Mouse (Mus musculus): Measurements from ENCODE around the gene Mrrf.
A peak's percentile ranks its signal among the peaks of the same experiment; 100 is the strongest.

The Mrrf gene

DNA sequence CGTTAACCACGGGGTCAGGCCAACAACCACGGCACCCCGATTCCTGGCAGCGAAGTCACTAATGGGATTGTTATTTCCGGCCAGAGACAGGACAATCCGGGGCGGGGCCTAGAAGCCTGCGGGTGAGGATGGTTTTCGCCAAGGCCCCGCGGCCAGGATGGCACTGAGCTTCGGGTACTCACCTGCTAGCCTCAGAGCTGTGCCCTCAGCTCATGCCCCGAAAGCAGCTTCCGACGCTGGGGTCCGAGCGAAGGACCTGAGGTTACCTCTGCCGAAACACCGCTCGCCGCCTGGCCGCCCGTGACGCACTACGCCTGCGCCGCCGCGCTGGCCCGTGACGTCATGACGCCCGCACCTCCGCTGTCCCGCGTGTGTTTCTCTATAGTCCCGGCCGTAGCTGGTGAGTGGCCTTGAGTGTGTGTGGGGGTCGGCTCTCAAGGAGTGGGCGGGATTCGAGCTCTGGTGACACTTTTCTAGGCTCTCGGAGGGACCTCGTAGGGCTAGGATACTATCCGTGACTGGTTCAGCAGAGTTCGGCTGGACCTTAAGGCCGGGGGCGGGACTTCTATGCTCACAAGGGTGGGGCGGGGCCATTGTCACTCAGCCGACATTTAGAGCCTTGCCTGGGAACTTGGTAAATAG lies at the start of gene Mrrf, which contains the start of gene Rbm18:
TSS of gene Mrrf (plus strand) at position 90 of the 642 bp plus-strand sequence.
TSS of gene Rbm18 (minus strand) at position 474 of the 642 bp plus-strand sequence.
- peak; percentile 92 to 93 for DNase-seq

DNA sequence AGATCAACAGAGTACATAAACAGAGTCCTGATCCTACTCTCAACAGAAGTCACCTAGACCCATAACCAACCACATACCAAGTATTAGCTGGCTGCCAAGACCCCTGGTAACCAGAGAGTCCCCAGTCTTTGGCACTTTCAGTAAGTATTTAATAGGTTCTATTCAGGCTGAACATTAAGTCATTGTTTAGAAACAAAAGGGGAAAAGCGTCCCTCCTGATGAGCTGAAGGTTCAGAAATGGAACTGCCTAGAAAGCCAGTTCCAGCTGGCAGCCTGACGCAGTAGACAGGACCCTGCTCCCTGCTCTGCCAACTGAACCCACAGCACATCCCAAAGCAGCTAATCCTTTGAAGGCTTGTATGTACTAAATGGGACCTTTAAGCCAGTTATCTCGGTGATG lies 47.0 kb upstream of the Mrrf start:
- DNase-seq, result no peak

DNA sequence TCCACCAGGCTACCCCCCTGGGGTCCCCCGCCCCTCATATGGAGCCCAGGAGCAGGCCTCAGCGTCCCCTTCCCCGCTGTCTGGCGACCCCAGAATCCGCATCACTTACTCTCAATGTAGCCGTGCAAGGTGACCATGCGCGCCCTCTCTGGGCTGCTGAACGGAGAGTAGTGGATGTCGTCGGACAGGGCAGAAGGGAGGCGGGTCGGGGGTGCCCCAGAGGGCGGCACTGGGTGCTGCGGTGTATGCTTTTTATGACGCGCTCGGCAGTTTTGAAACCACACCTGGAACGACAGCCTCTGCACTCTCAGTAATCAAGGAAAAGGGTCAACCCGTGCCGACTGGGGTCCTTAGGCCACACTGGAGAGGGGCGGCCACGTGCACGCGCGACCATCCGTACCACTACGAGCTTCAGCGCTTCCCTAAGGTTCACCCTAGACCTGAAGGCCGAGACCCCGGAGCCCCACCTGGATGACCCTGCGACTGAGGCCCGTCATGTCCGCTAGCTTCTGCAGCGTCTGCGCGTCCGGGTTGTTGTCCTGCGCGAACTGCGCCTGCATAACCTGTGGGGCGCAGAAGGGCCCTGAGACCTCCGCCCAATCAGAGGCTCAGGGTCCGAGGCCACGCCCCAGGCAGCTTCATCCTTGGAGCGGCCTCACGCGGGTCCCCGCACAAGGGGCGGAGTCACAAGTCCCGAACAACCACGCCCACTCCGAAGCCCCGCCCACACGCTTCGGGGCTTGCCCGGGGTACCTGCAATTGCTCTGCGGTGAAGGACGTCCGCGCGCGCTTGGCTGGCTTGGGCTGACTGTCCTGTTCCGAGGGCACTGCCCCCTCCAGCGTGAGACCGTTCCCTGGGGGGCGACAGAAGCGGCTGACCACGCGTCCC lies 45.1 kb upstream of the Mrrf start:
- DNase-seq, result peak; percentile 38 to 57

DNA sequence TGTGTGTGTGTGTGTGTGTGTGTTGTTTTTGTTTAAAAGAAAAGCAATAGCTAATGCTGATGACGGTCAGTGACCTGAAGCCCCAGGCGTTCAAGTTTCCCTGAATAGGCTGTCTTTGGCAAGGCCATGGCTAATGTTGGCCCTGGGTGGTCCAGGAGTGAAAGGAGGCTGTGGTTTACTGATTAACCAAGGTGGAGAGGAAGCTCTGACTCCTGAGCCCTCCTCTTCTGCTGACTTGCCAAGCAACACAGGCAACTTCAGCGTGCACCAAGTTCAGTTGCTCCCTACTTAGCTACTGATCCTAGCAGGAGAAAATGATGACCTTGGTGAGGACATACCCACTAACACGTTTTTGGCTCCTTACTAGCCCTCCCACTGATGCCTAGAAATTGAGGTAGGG lies 43.4 kb upstream of the Mrrf start:
- no peak for DNase-seq

DNA sequence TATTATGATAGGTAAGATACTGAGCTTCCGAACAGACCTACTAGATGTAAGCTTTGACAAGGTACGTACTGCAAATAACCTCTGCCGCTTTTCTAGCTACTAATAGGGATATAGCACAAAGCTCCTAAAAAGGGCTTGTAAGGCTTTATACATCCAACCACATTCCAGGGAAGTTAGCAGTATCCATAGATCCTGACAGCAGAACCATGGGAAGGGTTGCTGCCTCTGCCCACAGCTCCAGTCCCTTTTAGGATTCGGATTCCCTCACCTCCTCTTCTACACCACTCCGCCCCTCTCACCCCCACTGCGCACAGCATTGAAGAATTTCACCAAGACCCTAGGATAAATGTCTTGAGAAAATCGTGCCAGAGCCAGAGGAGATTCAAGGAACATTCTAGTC lies 42.9 kb upstream of the Mrrf start:
- no peak for DNase-seq

DNA sequence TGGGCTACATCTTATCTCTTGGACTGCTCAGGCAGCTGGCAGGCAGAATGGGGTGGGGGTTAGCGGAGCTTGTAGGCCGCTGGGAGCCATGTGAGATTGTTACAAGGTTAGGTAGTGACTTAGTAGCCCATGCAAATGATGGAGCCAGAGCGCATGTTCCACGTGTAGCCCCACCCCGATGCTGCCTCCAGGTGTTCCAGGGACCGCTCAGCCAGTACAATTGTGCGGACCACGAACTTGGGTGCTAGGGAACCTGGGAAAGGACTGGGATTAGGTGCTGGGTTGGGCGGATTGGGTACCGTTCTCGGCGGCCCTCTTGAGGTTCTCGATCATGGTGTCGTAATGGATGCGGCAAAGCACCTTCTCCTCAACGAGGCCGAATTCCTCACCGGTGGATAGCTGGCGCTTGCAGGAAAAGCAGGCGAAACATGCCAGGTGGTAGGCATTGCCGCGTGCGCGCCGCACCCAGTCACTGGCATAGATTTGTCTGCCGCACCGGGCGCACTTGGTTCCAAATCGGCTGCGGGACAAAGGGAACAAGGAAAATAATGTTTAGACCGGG lies 42.2 kb upstream of the Mrrf start:
- DNase-seq, result no peak

DNA sequence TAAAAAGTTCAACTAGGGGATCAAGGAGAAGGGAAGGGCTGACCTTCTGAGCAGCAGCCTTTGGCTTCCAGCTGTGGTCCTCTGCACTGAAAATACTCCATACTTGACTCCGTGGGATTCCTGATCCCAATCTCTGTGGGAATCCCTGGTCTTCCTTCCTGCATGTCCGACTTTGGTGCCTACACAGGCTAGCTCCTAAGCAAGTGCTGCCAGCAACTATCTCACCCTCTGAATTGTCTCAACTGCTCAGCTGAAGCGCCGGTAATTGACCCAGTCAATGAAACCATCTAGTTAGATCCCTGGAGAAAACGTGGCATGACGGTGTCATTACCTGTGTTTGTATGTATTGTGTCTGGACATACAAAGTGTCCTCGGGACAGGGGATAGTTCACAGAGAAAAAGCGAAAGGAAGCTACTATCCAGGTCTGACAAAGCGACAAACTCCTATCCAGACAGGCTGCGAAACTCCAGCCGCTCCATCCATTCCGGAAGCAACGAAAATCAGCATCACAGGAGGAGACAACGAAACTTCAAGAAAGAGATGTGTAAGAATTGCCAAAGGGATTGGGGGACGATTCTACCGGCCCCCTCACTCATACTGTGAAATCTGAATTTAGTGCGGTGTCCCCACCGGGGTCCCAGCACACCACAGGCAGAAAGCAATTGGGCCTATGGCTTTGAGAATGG lies 38.9 kb upstream of the Mrrf start:
- no peak for DNase-seq

DNA sequence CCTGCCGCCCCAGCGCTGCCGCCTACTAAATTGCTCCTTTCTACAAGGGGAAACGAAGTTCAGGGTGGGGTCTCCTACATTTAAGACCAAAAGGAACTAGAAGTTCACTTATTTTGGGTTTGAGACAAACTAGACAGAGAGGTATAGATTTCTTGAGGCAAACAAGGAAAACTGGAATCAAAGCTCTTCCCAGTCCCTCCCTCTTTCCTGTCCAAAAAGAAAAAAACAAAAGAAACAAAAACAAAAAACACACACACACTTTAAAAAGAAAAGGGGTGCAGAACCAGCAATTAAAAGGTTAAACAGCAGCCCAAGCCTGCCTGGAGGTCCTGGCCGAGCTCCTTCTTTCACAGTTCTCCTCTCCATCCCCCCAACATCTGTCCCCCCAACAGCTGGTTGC lies 38.2 kb upstream of the Mrrf start:
- no peak for DNase-seq

DNA sequence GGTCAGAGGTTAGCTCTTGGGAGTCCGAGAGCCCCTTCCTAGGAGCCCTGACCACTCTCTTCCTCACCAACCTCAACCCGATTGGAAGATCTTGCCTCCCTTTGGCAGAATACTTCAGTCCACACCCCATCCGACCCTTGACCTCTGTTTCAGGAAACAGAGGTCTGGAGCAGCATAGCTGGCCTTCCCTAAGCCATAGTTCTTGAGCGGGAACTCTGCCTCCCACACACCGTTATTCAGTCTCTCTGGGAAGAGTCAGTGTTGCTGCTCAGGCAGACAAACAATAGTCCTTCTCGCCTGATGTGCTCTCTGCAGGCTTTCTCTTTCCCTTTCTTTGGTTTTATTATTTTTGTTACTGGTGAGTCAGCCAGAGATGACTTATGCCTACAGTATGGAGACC lies 36.5 kb upstream of the Mrrf start:
- no peak for DNase-seq

DNA sequence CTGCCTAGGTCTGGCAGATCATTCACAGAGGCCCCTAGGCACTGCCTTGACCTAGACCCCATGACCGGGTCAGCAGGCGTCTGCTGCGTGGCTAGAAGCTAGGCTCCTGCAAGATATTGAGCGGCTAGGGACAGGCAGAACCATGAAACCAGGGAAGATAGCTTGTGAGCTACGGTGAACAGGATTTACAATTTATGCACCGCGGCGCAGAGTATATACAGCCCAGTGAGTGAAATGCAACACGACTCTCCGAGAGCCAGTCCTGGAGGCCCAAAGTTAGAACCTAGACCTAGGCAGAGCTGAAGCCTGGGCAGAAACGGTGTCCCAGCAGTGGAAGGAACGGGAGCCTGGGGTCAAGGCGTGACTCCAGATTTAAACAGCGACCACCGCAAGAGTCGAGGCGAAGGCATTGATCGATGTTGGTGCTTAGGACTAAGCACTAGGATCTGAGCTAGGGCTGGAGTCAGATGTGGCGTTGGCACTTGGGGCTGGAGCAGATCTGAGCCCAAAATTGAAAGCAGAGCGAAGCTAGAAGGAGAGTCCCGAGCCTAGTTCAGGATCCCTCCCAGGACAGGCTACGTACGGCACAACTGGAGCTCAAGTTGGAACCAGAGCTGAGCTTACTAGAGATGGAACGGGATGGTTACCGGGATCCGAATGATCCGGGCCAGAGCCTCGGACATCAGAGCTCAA lies 34.2 kb upstream of the Mrrf start:
- DNase-seq, result no peak

DNA sequence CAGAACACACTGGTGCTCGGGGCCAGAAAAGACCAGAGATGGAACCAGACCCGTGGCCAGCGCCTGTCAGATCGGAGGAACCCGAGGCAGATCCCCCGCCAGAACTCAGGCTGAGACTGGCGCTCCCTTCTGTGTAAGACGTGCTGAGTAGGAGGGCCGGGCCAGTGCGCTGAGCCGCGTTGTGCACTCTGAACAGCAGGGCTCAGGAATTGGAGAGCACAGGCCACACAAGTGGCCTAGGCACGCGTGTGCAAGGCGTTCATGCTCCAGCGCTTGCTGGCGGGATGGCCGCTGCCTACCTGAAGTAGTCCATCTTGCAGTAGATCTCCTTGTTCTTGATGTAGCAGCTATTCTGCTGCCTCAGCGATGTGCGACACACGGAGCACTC lies 33.6 kb upstream of the Mrrf start:
- no peak for DNase-seq

DNA sequence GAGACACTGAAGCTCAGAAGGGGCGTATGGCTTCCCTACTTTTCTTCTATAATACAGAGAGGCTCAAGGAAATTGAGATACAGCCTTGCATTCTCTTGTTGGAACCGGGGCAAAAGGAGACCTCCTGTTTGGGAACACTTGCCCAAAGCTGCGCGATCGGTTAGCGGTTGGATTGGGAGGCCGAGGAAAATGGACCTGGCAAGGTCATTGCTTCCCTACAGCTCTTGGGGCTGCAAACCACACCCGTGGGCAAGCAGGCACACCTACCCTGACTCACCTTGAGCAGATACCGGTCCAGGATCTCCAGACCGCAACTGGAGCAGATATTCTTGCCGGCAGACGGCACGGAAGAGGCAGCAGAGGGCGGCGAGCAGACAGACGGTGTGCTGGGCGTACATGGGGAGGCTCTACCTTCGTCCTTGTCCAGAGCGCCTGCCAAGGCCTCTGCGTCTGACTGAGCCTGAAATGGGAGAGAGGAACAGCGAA lies 33.1 kb upstream of the Mrrf start:
- no peak for DNase-seq

DNA sequence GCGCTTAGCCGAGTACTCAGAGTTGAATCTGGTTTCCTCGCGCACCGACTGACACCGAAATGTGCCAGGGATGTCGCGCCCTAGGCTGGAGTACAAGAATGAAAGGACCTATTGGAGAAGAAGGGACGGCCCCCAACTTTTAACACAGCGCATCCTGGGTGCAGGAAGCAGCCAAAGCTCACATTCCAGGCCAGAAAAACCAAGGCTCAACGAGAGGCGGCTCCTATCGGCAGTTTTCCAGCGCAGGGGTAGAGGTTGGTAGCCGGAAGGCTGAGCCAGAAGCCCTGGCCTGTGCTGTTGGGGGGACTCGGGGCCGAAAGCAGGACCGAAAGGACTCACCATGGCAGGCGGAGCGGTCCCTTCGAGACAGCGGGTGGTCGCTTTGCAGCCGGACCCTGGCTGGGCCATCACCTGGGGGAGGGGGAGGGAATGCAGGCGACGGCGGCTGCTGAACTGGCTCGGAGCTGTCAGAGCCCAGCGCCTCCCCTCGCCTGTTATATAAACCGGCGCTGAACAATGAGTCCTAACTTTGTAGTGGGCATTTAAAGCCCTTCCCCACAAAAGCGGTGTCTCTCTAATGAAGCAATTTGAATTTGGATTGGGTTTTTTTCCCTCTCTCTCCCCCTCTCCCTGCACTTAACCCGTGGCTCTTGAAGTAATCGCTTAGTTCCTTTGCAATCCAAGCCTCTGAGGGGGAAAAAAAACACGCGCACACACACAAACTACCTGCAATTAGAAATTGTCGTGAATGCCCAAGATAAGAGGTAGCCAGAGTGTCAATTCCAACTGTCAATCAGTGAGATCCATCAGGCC lies 32.4 kb upstream of the Mrrf start:
- DNase-seq, result no peak

DNA sequence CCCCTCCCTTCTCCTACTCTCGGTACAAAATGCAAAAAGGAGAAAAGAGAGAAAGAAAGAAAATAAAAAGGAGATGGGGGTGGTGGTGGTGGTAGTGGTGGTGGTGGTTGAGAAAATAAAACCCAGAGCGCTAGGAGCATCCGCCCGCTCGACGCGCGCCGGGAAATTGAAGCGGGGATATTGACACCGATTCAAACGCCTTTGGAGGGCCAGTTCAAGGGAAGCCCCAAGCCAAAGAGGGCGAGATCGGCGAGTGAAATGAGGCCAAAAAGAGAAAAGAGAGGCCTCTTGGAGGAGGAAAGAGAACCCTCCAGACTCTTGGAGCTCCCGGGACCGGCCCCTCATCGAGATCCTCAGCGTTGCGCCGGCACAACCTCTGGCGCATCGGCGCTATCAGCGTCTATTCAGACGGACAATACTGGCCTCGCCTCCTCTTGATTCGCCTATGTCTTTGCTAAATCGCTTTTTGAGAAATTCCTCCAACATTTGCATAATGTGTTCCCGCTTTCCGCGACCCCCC lies 31.7 kb upstream of the Mrrf start:
- no peak for DNase-seq

DNA sequence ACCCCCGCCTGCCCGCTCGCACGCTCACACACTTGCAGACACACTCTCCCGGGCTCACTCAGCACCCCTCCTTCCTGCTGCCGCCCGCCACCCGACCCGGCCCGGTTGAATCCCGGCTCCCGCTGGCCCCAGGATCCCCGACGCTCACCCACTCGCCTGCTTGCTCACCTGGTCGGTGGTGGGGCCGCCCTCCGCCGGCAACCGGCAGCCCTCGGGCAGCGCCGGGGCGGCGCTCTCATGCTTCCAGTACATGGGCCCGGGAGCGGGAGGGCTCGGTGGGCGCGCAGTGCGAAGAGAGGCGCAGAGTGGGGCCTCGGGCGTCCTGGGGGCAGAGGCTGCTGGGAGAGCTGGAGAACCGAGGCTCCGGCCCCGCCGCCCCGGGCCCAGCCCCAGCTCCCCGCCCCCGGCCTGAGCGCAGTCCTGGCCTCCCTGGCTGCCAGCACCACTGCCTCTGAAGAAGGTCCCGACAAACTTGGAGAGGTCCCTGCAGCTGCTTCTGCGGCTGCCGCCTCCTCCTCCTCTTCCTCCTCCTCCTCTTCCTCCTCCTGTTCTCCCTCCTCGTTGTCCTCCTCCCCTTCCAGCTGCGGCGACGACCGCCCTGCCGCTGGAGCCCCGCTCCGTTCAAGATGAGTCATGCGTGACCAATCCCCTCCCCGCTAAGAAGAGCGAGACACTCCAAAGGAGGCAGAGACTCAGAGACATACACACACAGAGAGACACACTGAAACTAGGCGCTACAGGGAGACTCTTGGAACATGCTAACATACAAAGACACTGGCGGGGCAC lies 31.0 kb upstream of the Mrrf start, which contains the start of gene Lhx6:
TSS of gene Lhx6 (minus strand) at position 453 of the 786 bp plus-strand sequence.
- DNase-seq, result no peak

DNA sequence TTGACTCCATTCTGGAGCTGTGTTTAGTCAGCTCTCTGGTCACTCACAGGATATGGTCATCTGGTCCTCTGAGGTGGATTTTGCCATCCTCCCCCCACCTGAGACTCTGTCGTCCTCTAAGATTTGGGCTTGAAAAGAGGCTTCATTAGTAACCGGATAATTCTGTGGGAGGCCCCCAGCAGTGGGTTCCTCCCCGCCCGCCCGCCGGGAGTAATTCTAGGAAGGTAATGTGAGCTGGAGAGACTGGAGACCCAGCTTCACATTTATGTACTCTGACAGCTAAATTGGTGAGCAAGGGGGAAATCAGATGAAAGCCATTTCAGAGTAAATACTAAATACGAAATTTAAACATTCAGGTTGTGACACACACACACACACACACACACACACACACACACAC lies 27.6 kb upstream of the Mrrf start:
- no peak for DNase-seq

DNA sequence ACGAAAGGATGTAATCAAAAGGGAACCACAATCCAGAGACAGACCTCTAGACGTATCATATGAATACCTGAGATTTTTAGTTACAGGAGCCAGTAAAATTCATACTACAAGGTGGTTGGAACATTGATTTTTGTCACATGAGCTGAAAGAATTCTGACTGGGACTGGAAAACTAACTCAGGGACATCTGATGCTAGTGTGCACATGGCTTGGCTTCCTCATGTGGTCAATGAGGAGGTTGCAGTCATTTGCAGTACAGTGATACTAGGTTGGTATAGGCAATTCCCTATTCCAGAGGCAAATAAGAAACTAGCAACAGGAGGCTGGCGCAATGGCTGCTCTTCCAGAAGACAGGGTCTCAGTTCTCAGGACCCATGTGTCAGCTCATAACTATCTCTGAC lies 23.6 kb upstream of the Mrrf start:
- DNase-seq, result no peak

DNA sequence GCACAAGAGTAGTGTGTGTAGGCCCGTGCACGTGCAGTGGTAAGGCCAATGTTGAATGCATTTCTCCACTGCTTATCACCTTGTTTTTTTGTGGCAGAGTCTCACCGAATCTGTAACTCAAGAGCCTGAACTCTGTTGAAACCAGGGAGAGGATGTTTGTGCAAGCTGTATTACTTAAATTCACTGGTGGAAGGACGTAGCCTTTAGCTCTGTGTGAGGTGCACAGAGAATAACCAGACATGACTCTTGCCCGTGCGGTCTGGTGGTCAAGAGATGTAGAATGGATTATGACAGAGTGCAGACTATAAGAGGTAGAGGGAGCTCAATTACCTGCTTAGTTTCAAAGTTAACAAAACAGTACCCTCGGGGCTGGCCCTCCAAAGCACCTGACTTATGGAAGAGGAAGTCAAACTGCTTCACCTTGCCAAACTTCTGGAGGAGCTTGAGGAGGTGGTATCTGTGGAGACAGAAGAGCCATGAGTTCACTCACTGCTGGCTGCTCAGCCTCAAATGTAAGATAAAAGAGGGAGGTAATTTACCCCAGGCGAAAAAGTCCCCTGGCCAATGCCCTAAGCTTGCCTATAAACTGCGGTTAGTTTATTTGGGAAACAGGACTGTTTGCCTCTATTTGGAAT lies 9.3 kb upstream of the Mrrf start:
- DNase-seq, result no peak

DNA sequence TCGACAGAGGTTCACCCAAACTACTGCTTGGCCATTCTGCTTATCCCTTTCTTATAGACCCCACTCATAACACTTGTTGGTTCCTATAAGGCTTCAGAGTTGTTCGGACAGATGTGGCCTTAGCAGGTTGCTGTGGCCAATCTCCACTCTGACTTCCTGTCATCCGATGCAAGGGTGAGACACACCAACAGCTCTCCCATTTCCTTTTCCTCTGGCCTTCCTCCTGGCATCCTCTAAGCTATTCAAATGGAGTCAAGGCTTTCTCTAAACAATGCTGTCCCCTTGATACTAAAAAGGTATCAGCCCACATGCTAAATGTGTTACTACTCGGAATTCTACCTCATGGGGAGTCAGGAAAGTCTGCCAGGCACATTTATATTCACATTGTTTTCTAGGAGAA lies 8.2 kb upstream of the Mrrf start:
- DNase-seq, result peak in 1 of 2 experiments; percentile 15

DNA sequence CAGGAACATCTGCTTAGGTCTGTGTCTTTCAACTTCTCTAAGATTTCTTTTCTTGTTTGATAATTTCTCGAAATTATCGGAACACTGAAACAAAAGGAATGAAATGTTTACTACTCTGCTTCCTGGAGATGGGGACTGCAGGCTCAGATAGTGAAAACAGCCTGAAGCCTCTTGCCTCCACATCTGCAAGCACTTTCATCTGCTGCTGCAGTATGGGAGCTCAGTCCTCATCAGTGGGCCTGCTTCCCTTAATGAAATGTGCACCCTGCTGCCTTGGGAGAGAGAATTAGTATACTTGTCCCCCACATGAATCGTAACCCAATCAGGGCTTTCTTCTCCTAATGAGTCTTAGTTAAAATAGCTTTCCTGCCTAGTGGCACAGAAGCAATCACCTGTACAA lies 7.1 kb upstream of the Mrrf start:
- no peak for DNase-seq

All from lung, adult 18-20 months (tissue).